Mouse (Mus musculus) megakaryocyte, embryonic 14.5 days (primary cell): ENCODE measurements around the gene Dnah3. TPM values are rescaled to one million over a fixed set of nuclear protein-coding genes. Genes with fewer than 3 reads are reported as not detected.

ENCODE experiments used
- H3K27me3 ChIP-seq: replicated peaks from 2 replicates; pipeline ENCODE3; 2012; ENCODE audit warnings: inconsistent platforms
- H3K36me3 ChIP-seq: replicated peaks from 2 replicates; pipeline ENCODE3; 2012; ENCODE audit warnings: low read length, inconsistent platforms, mixed read lengths
- H3K4me1 ChIP-seq: 2 replicates; pipeline ENCODE4 v1.6.1; 2012; ENCODE audit warnings: inconsistent platforms
- H3K4me3 ChIP-seq: replicated peaks from 2 replicates; pipeline ENCODE3; 2012; ENCODE audit warnings: moderate library complexity, mild to moderate bottlenecking, inconsistent platforms
- H3K9me3 ChIP-seq: 2 replicates; pipeline ENCODE4 v1.6.1; 2012; ENCODE audit warnings: inconsistent platforms
- FLI1 ChIP-seq: IDR thresholded peaks from 2 replicates; pipeline ENCODE4 v1.6.1; 2012; ENCODE audit warnings: low read length, inconsistent platforms, mixed read lengths
- GATA1 ChIP-seq: IDR thresholded peaks from 3 replicates; pipeline ENCODE4 v1.6.1; 2012; ENCODE audit warnings: mixed read lengths, low read length, inconsistent platforms, borderline replicate concordance
- polyA plus RNA-seq: library from polyadenylated mRNA; stranded (reverse); fragments of >175 nt; gene quantifications from 2 replicates; pipeline ENCODE4 v1.2.3, GENCODE M21; 2012; ENCODE audit warnings: low replicate concordance; ENCODE audit not compliant: insufficient read depth

The Dnah3 gene
- not detected in 2 replicates for polyA plus RNA-seq

- H3K9me3 ChIP-seq, result no peaks in the 10 kb centered on the region
- no peak for TF ChIP-seq FLI1
- no peak for TF ChIP-seq GATA1
- peaks cover 6% of the 10 kb centered on the region; the same call in 1 of the 2 replicates for H3K4me1 ChIP-seq
- no peak within 1 kb of the TSS for H3K4me3 ChIP-seq
- no peaks in the 10 kb centered on the region for H3K36me3 ChIP-seq
- H3K27me3 ChIP-seq, result peaks cover 9% of the 10 kb centered on the region
Observed at GRCm38 (mm10) chr7:120095180-120095579, at the start of gene Dnah3. Gene Dnah3, minus strand, starts transcription at chr7:120095280.

- Histone ChIP-seq H3K4me3 (no peak overlapping the region), H3K4me1 (no peaks in the 10 kb centered on the region), H3K36me3 (no peaks in the 10 kb centered on the region), H3K9me3 (no peaks in the 10 kb centered on the region), H3K27me3 (peaks cover 6% of the 10 kb centered on the region)
- TF ChIP-seq FLI1, result no peak
- TF ChIP-seq GATA1, result no peak
Observed at GRCm38 (mm10) chr7:120142743-120143142, 47.7 kb upstream of the Dnah3 start.

GRCm38 (mm10) chr7:120128951-120129350 is 33.9 kb upstream of the Dnah3 start:
- TF ChIP-seq GATA1, result no peak
- no peak for TF ChIP-seq FLI1
- Histone ChIP-seq H3K4me3 (no peak overlapping the region), H3K4me1 (peaks cover 4% of the 10 kb centered on the region)

GRCm38 (mm10) chr7:120127686-120128059 is 32.6 kb upstream of the Dnah3 start:
- no peak overlapping the region for H3K4me3 ChIP-seq
- peaks cover 4% of the 10 kb centered on the region for H3K4me1 ChIP-seq
- peaks cover 7% of the 10 kb centered on the region for H3K27me3 ChIP-seq
- no peaks in the 10 kb centered on the region for H3K9me3 ChIP-seq
- no peaks in the 10 kb centered on the region for H3K36me3 ChIP-seq
- TF ChIP-seq FLI1 (no peak), GATA1 (no peak)

More at GRCm38 (mm10) chr7:120128951-120129350, 33.9 kb upstream of the Dnah3 start:
- no peaks in the 10 kb centered on the region for H3K36me3 ChIP-seq
- peaks cover 9% of the 10 kb centered on the region for H3K27me3 ChIP-seq
- H3K9me3 ChIP-seq, result no peaks in the 10 kb centered on the region

- Histone ChIP-seq H3K27me3 (peaks cover 7% of the 10 kb centered on the region), H3K9me3 (no peaks in the 10 kb centered on the region), H3K4me1 (peaks cover 4% of the 10 kb centered on the region), H3K36me3 (no peaks in the 10 kb centered on the region), H3K4me3 (no peak overlapping the region)
- TF ChIP-seq GATA1, result no peak
- TF ChIP-seq FLI1, result no peak
Observed at GRCm38 (mm10) chr7:120126976-120127685, 32.1 kb upstream of the Dnah3 start.

- Histone ChIP-seq H3K4me3 (no peak overlapping the region), H3K27me3 (peaks cover 3% of the 10 kb centered on the region), H3K9me3 (no peaks in the 10 kb centered on the region), H3K36me3 (peaks cover 22% of the 10 kb centered on the region), H3K4me1 (peaks cover 4% of the 10 kb centered on the region)
- TF ChIP-seq FLI1 (no peak), GATA1 (no peak)
Observed at GRCm38 (mm10) chr7:120124844-120125243, 29.8 kb upstream of the Dnah3 start.

GRCm38 (mm10) chr7:120123776-120124175 is 28.7 kb upstream of the Dnah3 start:
- Histone ChIP-seq H3K9me3 (no peaks in the 10 kb centered on the region), H3K27me3 (peaks cover 3% of the 10 kb centered on the region), H3K4me3 (no peak overlapping the region), H3K36me3 (peaks cover 31% of the 10 kb centered on the region), H3K4me1 (peaks cover 4% of the 10 kb centered on the region)
- TF ChIP-seq GATA1 (no peak), FLI1 (no peak)

GRCm38 (mm10) chr7:120117529-120117928 is 22.4 kb upstream of the Dnah3 start:
- TF ChIP-seq GATA1 (no peak), FLI1 (no peak)

GRCm38 (mm10) chr7:120116976-120117375 is 21.9 kb upstream of the Dnah3 start:
- no peak overlapping the region for H3K4me3 ChIP-seq

More at GRCm38 (mm10) chr7:120117529-120117928, 22.4 kb upstream of the Dnah3 start:
- no peaks in the 10 kb centered on the region for H3K4me1 ChIP-seq
- no peaks in the 10 kb centered on the region for H3K9me3 ChIP-seq
- peaks cover 86% of the 10 kb centered on the region for H3K36me3 ChIP-seq
- no peaks in the 10 kb centered on the region for H3K27me3 ChIP-seq
- H3K4me3 ChIP-seq, result no peak overlapping the region

GRCm38 (mm10) chr7:120109676-120110075 is 14.6 kb upstream of the Dnah3 start:
- H3K9me3 ChIP-seq, result no peaks in the 10 kb centered on the region
- H3K27me3 ChIP-seq, result no peaks in the 10 kb centered on the region
- TF ChIP-seq GATA1, result no peak
- H3K36me3 ChIP-seq, result peaks cover 85% of the 10 kb centered on the region
- H3K4me1 ChIP-seq, result peaks cover 7% of the 10 kb centered on the region
- no peak overlapping the region for H3K4me3 ChIP-seq

More at GRCm38 (mm10) chr7:120116976-120117375, 21.9 kb upstream of the Dnah3 start:
- Histone ChIP-seq H3K27me3 (no peaks in the 10 kb centered on the region), H3K9me3 (no peaks in the 10 kb centered on the region), H3K36me3 (peaks cover 86% of the 10 kb centered on the region), H3K4me1 (no peaks in the 10 kb centered on the region)
- TF ChIP-seq FLI1 (no peak), GATA1 (no peak)

GRCm38 (mm10) chr7:120106356-120106755 is 11.3 kb upstream of the Dnah3 start:
- Histone ChIP-seq H3K27me3 (no peaks in the 10 kb centered on the region), H3K4me3 (no peak overlapping the region), H3K4me1 (peaks cover 30% of the 10 kb centered on the region), H3K36me3 (peaks cover 63% of the 10 kb centered on the region), H3K9me3 (no peaks in the 10 kb centered on the region)
- TF ChIP-seq GATA1 (no peak), FLI1 (no peak)
